Mouse (Mus musculus): Measurements from ENCODE around the gene Ino80.

GRCm38 (mm10) chr2:119512292-119512691 lies 34.8 kb upstream of the Ino80 start:
- peak; percentile 24; the same call in 1 of the 2 replicates for TF ChIP-seq CTCF (IDR thresholded peaks at IDR 0.05; ENCODE audit: extremely low read depth, insufficient read length, insufficient replicate concordance, low read depth, low read length)
- no peak for TF ChIP-seq POLR2A (IDR thresholded peaks at IDR 0.05; ENCODE audit: low read depth, low read length)

Measured in small intestine, adult 2 months (tissue).